Mouse (Mus musculus): ENCODE measurements around the gene Map4k5. TPM values are rescaled to one million over a fixed set of nuclear protein-coding genes. Genes with fewer than 3 reads are reported as not detected.

The Map4k5 gene
- polyA plus RNA-seq, 1 experiment from 2014 or later: 36.5 TPM

DNA sequence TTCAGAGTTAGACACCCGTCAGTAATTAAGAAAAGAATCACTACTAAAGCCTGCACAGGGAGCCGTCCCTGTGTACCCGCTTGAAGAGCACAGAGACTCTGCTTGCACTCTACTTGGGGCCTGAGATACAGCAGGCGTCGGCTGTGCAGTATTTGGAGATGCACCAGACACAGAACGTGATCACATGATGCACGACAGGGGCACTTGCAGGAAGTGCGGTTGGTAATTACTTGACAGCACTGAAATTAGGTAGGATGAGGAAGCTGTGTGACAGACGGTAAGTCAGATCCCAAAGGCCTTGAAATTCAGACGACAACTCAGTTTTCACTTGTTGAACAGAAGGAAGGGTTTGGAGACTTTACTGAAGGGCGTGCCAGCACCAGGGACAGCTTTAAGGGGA, 54.6 kb downstream of the Map4k5 start:
- H3K4me2 ChIP-seq (replicated peaks): no peak overlapping the region
- no peak overlapping the region for H3K9ac ChIP-seq
- H3K9me3 ChIP-seq (replicated peaks): no peaks in the 10 kb centered on the region
- peaks cover 45% of the 10 kb centered on the region for H3K36me3 ChIP-seq
- H3K27ac ChIP-seq (replicated peaks): no peak overlapping the region
- 0 out of 2 replicates have a peak, but pooled peaks cover under 1% of the 10 kb centered on the region for H3K4me1 ChIP-seq
- no peaks in the 10 kb centered on the region for H3K27me3 ChIP-seq
- no peak overlapping the region for H3K4me3 ChIP-seq (replicated peaks)
- no peak for ATAC-seq (ENCODE audit: insufficient number of reproducible peaks, low FRiP score, low TSS enrichment, low read depth)
- 70% methylated on average over 11 of the region's 11 CpGs for WGBS

GRCm38 (mm10) chr12:69833982-69834604, 58.9 kb downstream of the Map4k5 start:
- WGBS: 78% methylated on average over 12 of the region's 12 CpGs
- Histone ChIP-seq H3K4me2 (replicated peaks) (no peak overlapping the region), H3K9ac (no peak overlapping the region), H3K9me3 (replicated peaks) (no peaks in the 10 kb centered on the region), H3K36me3 (peaks cover 43% of the 10 kb centered on the region), H3K27me3 (no peaks in the 10 kb centered on the region), H3K27ac (replicated peaks) (no peak overlapping the region), H3K4me3 (replicated peaks) (no peak overlapping the region), H3K4me1 (no peaks in the 10 kb centered on the region)
- ATAC-seq (ENCODE audit: insufficient number of reproducible peaks, low FRiP score, low TSS enrichment, low read depth): no peak

- no peak overlapping the region for H3K27ac ChIP-seq (replicated peaks)
- H3K9me3 ChIP-seq (replicated peaks): no peaks in the 10 kb centered on the region
- no peaks in the 10 kb centered on the region for H3K27me3 ChIP-seq
- no peaks in the 10 kb centered on the region for H3K4me1 ChIP-seq
- 92% methylated on average over 9 of the region's 9 CpGs for WGBS
- no peak overlapping the region for H3K9ac ChIP-seq
- no peak for ATAC-seq (ENCODE audit: insufficient number of reproducible peaks, low FRiP score, low TSS enrichment, low read depth)
- H3K36me3 ChIP-seq: peaks cover 48% of the 10 kb centered on the region
- H3K4me3 ChIP-seq (replicated peaks): no peak overlapping the region
- H3K4me2 ChIP-seq (replicated peaks): no peak overlapping the region
Observed at GRCm38 (mm10) chr12:69831239-69831910, 61.6 kb downstream of the Map4k5 start.

GRCm38 (mm10) chr12:69828214-69828613, 64.8 kb downstream of the Map4k5 start:
- Histone ChIP-seq H3K4me3 (replicated peaks) (no peak overlapping the region), H3K27me3 (no peaks in the 10 kb centered on the region), H3K4me2 (replicated peaks) (no peak overlapping the region), H3K9me3 (replicated peaks) (no peaks in the 10 kb centered on the region), H3K36me3 (peaks cover 52% of the 10 kb centered on the region), H3K27ac (replicated peaks) (no peak overlapping the region), H3K4me1 (no peaks in the 10 kb centered on the region), H3K9ac (no peak overlapping the region)
- ATAC-seq (ENCODE audit: insufficient number of reproducible peaks, low FRiP score, low TSS enrichment, low read depth): no peak
- WGBS: 53% methylated on average over 2 of the region's 2 CpGs

DNA sequence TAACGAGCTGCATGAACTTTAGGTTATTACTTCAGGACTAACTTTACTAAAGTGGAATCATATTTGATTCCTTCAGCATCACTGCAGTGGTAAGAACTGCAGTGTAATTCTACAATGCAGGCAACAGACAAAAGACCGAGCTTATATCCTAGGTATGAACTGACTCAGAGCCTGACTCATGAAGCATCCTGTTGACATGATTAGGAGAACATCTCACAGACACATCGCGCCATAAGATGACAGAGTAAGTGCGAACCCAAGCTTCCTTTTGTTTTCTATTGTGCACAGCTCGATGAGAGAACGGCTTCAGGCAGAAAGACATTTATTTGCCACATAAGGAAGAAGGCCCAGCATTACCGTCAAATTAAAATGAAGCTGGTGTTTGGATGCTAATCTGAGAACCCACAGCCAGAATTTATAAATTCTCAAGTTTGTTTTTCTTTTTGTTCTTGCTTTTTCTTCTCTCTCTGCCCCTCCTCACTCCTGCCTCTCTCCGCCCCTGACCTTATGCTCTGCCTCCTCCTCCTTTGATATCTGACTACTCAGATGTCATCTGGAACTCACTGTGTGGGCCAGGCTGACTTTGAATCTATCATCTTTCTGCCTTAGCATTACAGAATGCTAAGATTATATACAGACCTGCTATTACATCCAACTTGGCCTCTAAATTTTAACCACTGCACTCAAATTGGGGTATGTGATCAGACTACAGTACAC, 68.0 kb downstream of the Map4k5 start:
- H3K27me3 ChIP-seq: no peaks in the 10 kb centered on the region
- H3K9me3 ChIP-seq (replicated peaks): no peaks in the 10 kb centered on the region
- peaks cover 73% of the 10 kb centered on the region for H3K36me3 ChIP-seq
- no peak overlapping the region for H3K27ac ChIP-seq (replicated peaks)
- H3K4me1 ChIP-seq: no peaks in the 10 kb centered on the region
- no peak overlapping the region for H3K4me3 ChIP-seq (replicated peaks)
- no peak for ATAC-seq (ENCODE audit: insufficient number of reproducible peaks, low FRiP score, low TSS enrichment, low read depth)
- 73% methylated on average over 9 of the region's 9 CpGs for WGBS
- no peak overlapping the region for H3K4me2 ChIP-seq (replicated peaks)
- no peak overlapping the region for H3K9ac ChIP-seq

- H3K9me3 ChIP-seq (replicated peaks): no peaks in the 10 kb centered on the region
- H3K36me3 ChIP-seq: peaks cover 71% of the 10 kb centered on the region
- no peak overlapping the region for H3K9ac ChIP-seq
- ATAC-seq (ENCODE audit: insufficient number of reproducible peaks, low FRiP score, low TSS enrichment, low read depth): no peak
- no peak overlapping the region for H3K4me3 ChIP-seq (replicated peaks)
- no peak overlapping the region for H3K27ac ChIP-seq (replicated peaks)
- no peaks in the 10 kb centered on the region for H3K4me1 ChIP-seq
- 49% methylated on average over 6 of the region's 6 CpGs for WGBS
- H3K27me3 ChIP-seq: no peaks in the 10 kb centered on the region
- H3K4me2 ChIP-seq (replicated peaks): no peak overlapping the region
Observed at GRCm38 (mm10) chr12:69814272-69814671, 78.7 kb downstream of the Map4k5 start.

- no peaks in the 10 kb centered on the region for H3K4me1 ChIP-seq
- WGBS: 75% methylated on average over 2 of the region's 2 CpGs
- no peak overlapping the region for H3K4me3 ChIP-seq (replicated peaks)
- no peak overlapping the region for H3K27ac ChIP-seq (replicated peaks)
- H3K9ac ChIP-seq: no peak overlapping the region
- peaks cover 69% of the 10 kb centered on the region for H3K36me3 ChIP-seq
- no peaks in the 10 kb centered on the region for H3K9me3 ChIP-seq (replicated peaks)
- no peak overlapping the region for H3K4me2 ChIP-seq (replicated peaks)
- no peaks in the 10 kb centered on the region for H3K27me3 ChIP-seq
- no peak for ATAC-seq (ENCODE audit: insufficient number of reproducible peaks, low FRiP score, low TSS enrichment, low read depth)
Observed at GRCm38 (mm10) chr12:69813596-69813995, 79.4 kb downstream of the Map4k5 start.

GRCm38 (mm10) chr12:69812986-69813385, 80.0 kb downstream of the Map4k5 start:
- Histone ChIP-seq H3K36me3 (peaks cover 64% of the 10 kb centered on the region), H3K9ac (no peak overlapping the region), H3K27ac (replicated peaks) (no peak overlapping the region)

DNA sequence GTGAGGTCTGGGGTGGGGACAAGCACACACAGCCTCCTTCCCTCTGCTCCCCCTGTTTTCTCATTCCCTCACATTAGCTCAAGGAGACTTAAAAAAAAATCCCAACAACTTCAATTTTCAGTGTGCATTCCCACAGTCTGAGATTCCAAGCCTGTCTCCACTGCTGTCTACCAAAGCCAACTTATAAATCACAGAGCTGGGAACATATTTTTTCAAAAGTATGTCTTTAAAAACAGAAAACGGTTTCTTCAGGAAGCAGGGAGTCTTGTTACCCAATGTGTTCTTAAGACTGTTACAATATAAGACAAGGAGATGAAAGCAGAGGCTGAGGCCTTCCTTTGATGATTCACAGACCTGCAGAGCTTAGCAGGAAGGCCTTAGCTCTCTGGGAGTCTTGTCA, 81.0 kb downstream of the Map4k5 start:
- Histone ChIP-seq H3K27ac (replicated peaks) (no peak overlapping the region), H3K4me2 (replicated peaks) (no peak overlapping the region)
- ATAC-seq (ENCODE audit: insufficient number of reproducible peaks, low FRiP score, low TSS enrichment, low read depth): no peak

More at GRCm38 (mm10) chr12:69812986-69813385, 80.0 kb downstream of the Map4k5 start:
- no peaks in the 10 kb centered on the region for H3K27me3 ChIP-seq
- H3K4me2 ChIP-seq (replicated peaks): no peak overlapping the region
- 63% methylated on average over 3 of the region's 3 CpGs for WGBS
- no peaks in the 10 kb centered on the region for H3K9me3 ChIP-seq (replicated peaks)
- no peak for ATAC-seq (ENCODE audit: insufficient number of reproducible peaks, low FRiP score, low TSS enrichment, low read depth)
- H3K4me3 ChIP-seq (replicated peaks): no peak overlapping the region
- no peaks in the 10 kb centered on the region for H3K4me1 ChIP-seq

DNA sequence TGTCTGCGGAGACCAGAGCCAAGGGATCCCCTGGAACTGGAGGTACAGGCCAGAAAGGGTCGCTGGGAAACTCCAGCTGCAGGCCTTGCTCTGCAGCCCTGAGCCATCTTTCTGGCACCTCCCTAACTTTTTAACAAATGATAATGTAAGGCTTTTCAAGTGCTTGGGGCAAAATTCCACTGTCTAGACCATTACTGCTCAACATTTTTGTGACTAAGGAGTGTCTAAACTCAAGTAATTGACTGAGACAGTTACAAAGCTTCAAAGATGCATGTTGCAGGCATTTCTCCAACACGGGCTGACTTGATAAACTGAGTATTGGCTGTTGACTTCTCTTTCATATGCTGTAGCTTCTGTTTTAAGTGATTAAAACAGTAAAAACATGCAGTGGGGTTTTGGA, 83.6 kb downstream of the Map4k5 start:
- WGBS: 48% methylated on average over 3 of the region's 3 CpGs
- H3K9me3 ChIP-seq (replicated peaks): no peaks in the 10 kb centered on the region
- no peak overlapping the region for H3K27ac ChIP-seq (replicated peaks)
- no peak for ATAC-seq (ENCODE audit: insufficient number of reproducible peaks, low FRiP score, low TSS enrichment, low read depth)
- H3K4me1 ChIP-seq: 0 out of 2 replicates have a peak, but pooled peaks cover 3% of the 10 kb centered on the region
- H3K4me2 ChIP-seq (replicated peaks): no peak overlapping the region
- peaks cover 49% of the 10 kb centered on the region for H3K36me3 ChIP-seq
- no peak overlapping the region for H3K9ac ChIP-seq
- no peaks in the 10 kb centered on the region for H3K27me3 ChIP-seq
- no peak overlapping the region for H3K4me3 ChIP-seq (replicated peaks)

More for the DNA sequence above, 81.0 kb downstream of the Map4k5 start:
- 20% methylated on average over 1 of the region's 1 CpGs for WGBS
- no peak overlapping the region for H3K4me3 ChIP-seq (replicated peaks)
- no peak overlapping the region for H3K9ac ChIP-seq
- H3K4me1 ChIP-seq: 0 out of 2 replicates have a peak, but pooled peaks cover 3% of the 10 kb centered on the region
- H3K36me3 ChIP-seq: peaks cover 59% of the 10 kb centered on the region
- H3K27me3 ChIP-seq: no peaks in the 10 kb centered on the region
- H3K9me3 ChIP-seq (replicated peaks): no peaks in the 10 kb centered on the region

- Histone ChIP-seq H3K27me3 (no peaks in the 10 kb centered on the region), H3K36me3 (peaks cover 37% of the 10 kb centered on the region), H3K4me2 (replicated peaks) (no peak overlapping the region), H3K9me3 (replicated peaks) (no peaks in the 10 kb centered on the region), H3K27ac (replicated peaks) (no peak overlapping the region), H3K4me1 (0 out of 2 replicates have a peak, but pooled peaks cover 3% of the 10 kb centered on the region), H3K9ac (no peak overlapping the region), H3K4me3 (replicated peaks) (no peak overlapping the region)
- 54% methylated on average over 11 of the region's 11 CpGs for WGBS
- ATAC-seq (ENCODE audit: insufficient number of reproducible peaks, low FRiP score, low TSS enrichment, low read depth): no peak
Observed at GRCm38 (mm10) chr12:69807399-69807985, 85.5 kb downstream of the Map4k5 start.
